Mouse (Mus musculus) liver, embryonic 15.5 days (tissue): ENCODE measurements around the gene 5730596B20Rik. TPM values are rescaled to one million over a fixed set of nuclear protein-coding genes. Genes with fewer than 3 reads are reported as not detected.

Source experiments
- ATAC-seq: fragments of 200-750 bp; cut with Nextera tagmentation; 2 replicates; pipeline ENCODE4 v1.8.0; 2017; ENCODE audit warnings: moderate number of reproducible peaks, mild to moderate bottlenecking, moderate library complexity; ENCODE audit not compliant: insufficient read depth
- H3K27ac ChIP-seq: fragments of 300-500 bp; sonication (generic); replicated peaks from 2 replicates; pipeline ENCODE4 v1.5.1; 2015; ENCODE audit warnings: mild to moderate bottlenecking, inconsistent platforms
- H3K27me3 ChIP-seq: fragments of 300-500 bp; sonication (generic); 2 replicates; pipeline ENCODE4 v1.6.1; 2015; ENCODE audit warnings: mild to moderate bottlenecking, inconsistent platforms
- H3K36me3 ChIP-seq: fragments of 300-500 bp; sonication (generic); replicated peaks from 2 replicates; pipeline ENCODE4 v1.6.1; 2015; ENCODE audit warnings: moderate library complexity, mild to moderate bottlenecking, inconsistent platforms
- H3K4me1 ChIP-seq: fragments of 300-500 bp; sonication (generic); replicated peaks from 2 replicates; pipeline ENCODE4 v1.6.1; 2015; ENCODE audit warnings: inconsistent platforms
- H3K4me2 ChIP-seq: fragments of 300-500 bp; sonication (generic); 2 replicates; pipeline ENCODE4 v1.6.1; 2015; ENCODE audit warnings: moderate library complexity, mild to moderate bottlenecking, inconsistent platforms
- H3K4me3 ChIP-seq: fragments of 300-500 bp; sonication (generic); replicated peaks from 2 replicates; pipeline ENCODE4 v1.5.1; 2015; ENCODE audit warnings: mild to moderate bottlenecking, inconsistent platforms
- H3K9ac ChIP-seq: fragments of 300-500 bp; sonication (generic); 2 replicates; pipeline ENCODE4 v1.6.1; 2015; ENCODE audit warnings: moderate library complexity, mild to moderate bottlenecking, inconsistent platforms
- H3K9me3 ChIP-seq: fragments of 300-500 bp; sonication (generic); replicated peaks from 2 replicates; pipeline ENCODE4 v1.6.1; 2016; ENCODE audit warnings: inconsistent platforms
- WGBS: fragments of 180-500 bp; shearing (Covaris S2); methylation state at CpG from one replicate; pipeline ENCODE4 v1.1.7; 2015; ENCODE audit warnings: mixed read lengths; ENCODE audit not compliant: insufficient replicate concordance; 5-methylcytosine and 5-hydroxymethylcytosine counted together
- polyA plus RNA-seq: library from polyadenylated mRNA; unstranded; fragments of >200 nt; fragmentation: Nextera tagmentation; extraction: Ambion mirVana; gene quantifications from 2 replicates; pipeline ENCODE4 v1.2.1, GENCODE M21; 2015

5730596B20Rik gene
- polyA plus RNA-seq, 1 experiment from 2014 or later, result 0.05 TPM

GRCm38 (mm10) chr6:52163366-52164031 lies 13.8 kb upstream of the 5730596B20Rik start:
- no peak overlapping the region for H3K9ac ChIP-seq
- 10% methylated on average over 17 of the region's 17 CpGs for WGBS
- H3K9me3 ChIP-seq, result no peaks in the 10 kb centered on the region
- peaks cover 98% of the 10 kb centered on the region for H3K27me3 ChIP-seq
- ATAC-seq, result no peak
- no peak overlapping the region for H3K27ac ChIP-seq
- H3K4me2 ChIP-seq, result peak overlapping the region; percentile 20; the same call in 1 of the 2 replicates
- no peaks in the 10 kb centered on the region for H3K36me3 ChIP-seq
- peaks cover under 1% of the 10 kb centered on the region; the same call in 1 of the 2 replicates for H3K4me1 ChIP-seq
- H3K4me3 ChIP-seq, result 0 out of 2 replicates have a peak overlapping the region, but pooled peaks have one; percentile 6

DNA sequence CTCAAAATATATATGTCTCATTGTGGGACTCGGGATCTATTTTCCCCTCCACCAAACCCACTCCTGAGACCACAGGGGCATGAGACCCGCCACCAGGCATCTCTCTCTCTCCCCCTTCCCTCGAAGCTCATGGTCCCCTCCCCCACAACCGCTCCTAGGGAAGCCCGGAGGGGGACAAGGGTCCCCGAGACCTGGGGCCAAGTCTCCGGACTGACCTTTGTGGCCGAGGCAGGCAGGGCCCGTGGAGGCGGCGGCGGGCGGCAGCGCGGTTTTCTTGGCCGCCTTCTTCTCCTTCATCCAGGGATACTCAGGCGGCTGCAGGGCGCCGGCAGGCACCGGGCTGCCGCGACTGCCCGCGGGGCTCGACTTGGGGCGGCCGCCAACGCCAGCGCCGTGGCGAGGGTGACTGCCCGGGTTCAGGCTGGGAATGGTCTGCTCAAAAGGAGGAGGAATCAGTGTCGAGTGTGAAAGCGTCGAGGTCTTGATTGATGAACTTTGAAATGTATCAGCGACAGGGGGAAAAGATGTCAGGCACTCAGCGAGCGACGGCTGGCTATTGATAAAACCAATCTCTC lies 13.2 kb upstream of the 5730596B20Rik start:
- Histone ChIP-seq H3K9ac (no peak overlapping the region), H3K4me1 (no peaks in the 10 kb centered on the region; the same call in 1 of the 2 replicates), H3K4me2 (peak overlapping the region; percentile 39), H3K4me3 (peak overlapping the region; percentile 29; the same call in 1 of the 2 replicates), H3K9me3 (no peaks in the 10 kb centered on the region), H3K27me3 (peaks cover 98% of the 10 kb centered on the region), H3K36me3 (no peaks in the 10 kb centered on the region), H3K27ac (peak overlapping the region; percentile 45; the same call in 1 of the 2 replicates)
- no peak for ATAC-seq
- 1% methylated on average over 39 of the region's 39 CpGs for WGBS

DNA sequence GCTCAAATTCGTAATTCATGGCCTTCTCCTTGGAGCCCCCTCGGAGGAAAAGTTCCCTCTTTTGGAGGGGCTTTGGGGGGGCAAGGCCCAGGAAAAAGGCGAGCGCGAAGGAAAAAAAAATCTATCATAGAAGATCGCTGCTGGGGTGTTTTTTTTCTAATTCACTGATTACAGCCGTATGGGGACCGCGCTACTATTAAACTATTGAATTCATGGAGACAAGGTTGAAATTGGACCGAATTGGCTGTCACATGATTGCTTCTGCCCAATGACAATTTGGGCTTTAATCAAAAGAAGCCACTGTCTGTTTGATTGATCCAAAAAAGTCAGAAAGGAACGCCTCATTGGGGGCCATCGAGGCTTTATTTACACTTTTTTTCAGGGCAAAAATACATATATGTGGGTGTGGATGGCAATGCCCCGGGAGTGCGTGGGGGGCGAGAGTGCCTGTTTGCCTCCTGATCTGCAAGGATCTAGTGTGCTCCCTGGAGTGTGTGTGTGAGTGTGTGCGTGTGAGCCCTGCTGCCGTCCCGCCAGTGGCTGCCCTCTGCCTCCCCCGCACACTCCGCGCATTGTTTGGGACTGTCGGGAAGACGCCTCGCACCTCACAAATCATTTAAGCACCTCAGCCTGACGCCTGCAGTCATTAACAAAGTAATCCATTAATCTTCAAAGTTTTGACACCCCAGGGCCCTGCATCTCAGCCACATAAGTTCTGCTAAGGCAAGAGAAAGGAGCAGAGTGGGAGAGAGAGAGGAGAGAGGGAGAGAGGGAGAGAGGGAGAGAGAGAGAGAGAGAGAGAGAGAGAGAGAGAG lies 12.5 kb upstream of the 5730596B20Rik start, which contains the start of gene Hoxa2:
TSS of gene Hoxa2 (minus strand) at position 206 of the 815 bp plus-strand sequence.
- peaks cover 98% of the 10 kb centered on the region for H3K27me3 ChIP-seq
- no peaks in the 10 kb centered on the region; the same call in 1 of the 2 replicates for H3K4me1 ChIP-seq
- no peak for ATAC-seq
- H3K4me3 ChIP-seq, result peak within 1 kb of the TSS; percentile 29; the same call in 1 of the 2 replicates
- H3K9me3 ChIP-seq, result no peaks in the 10 kb centered on the region
- WGBS, result 1% methylated on average over 25 of the region's 25 CpGs
- H3K27ac ChIP-seq, result peak within 1 kb of the TSS; percentile 45; the same call in 1 of the 2 replicates
- H3K4me2 ChIP-seq, result peak within 1 kb of the TSS; percentile 39
- no peaks in the 10 kb centered on the region for H3K36me3 ChIP-seq
- no peak within 1 kb of the TSS for H3K9ac ChIP-seq

DNA sequence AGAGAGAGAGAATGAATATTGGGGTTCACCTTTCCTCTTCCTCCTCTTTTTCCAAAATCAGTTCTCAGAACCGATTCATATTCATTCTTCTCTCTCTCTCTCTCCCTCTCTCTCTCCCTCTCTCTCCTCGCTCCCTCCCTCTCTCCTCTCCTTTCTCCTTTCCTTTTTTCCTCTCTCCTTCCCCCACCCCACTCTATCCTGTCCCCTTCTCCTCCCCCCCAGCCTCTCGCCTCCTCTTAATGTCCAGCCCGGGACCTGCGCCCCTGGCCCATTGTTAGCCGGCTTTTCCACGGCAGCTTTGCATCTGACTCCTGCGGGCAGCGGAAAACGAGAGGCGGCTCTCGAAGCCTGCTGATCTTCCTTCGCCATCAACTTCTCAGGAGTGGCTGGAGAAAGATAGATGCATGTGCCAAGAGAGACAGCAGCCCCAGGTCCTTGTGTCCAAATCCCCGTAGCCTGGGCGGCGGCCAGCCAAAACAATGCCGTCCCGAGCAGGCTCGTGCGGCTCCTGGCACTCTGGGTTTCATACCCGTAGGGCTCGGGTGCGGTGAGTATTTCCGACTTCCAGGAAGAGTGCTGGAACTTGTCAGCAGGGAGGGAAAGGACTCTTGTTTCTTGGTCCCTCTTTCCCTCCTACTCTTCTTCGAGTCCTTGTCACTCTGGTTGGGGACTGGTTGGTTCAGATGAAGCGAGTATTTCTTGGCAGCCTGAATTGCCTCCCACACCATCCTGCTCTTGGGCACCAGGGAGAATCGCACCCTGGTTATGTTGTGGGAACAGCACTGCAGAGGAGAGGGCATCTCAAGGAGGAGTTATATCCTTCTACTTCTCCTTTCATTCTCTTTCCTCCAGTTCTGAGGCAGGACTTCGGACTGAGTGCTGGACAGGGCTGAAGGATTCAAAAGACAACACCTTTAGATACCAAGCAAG lies 11.6 kb upstream of the 5730596B20Rik start:
- H3K4me1 ChIP-seq, result no peaks in the 10 kb centered on the region; the same call in 1 of the 2 replicates
- no peak for ATAC-seq
- no peaks in the 10 kb centered on the region for H3K36me3 ChIP-seq
- H3K9ac ChIP-seq, result no peak overlapping the region
- WGBS, result 3% methylated on average over 28 of the region's 28 CpGs
- peaks cover 98% of the 10 kb centered on the region for H3K27me3 ChIP-seq
- no peak overlapping the region for H3K27ac ChIP-seq
- no peaks in the 10 kb centered on the region for H3K9me3 ChIP-seq
- 0 out of 2 replicates have a peak overlapping the region, but pooled peaks have one; percentile 0 for H3K4me2 ChIP-seq
- H3K4me3 ChIP-seq, result no peak overlapping the region

DNA sequence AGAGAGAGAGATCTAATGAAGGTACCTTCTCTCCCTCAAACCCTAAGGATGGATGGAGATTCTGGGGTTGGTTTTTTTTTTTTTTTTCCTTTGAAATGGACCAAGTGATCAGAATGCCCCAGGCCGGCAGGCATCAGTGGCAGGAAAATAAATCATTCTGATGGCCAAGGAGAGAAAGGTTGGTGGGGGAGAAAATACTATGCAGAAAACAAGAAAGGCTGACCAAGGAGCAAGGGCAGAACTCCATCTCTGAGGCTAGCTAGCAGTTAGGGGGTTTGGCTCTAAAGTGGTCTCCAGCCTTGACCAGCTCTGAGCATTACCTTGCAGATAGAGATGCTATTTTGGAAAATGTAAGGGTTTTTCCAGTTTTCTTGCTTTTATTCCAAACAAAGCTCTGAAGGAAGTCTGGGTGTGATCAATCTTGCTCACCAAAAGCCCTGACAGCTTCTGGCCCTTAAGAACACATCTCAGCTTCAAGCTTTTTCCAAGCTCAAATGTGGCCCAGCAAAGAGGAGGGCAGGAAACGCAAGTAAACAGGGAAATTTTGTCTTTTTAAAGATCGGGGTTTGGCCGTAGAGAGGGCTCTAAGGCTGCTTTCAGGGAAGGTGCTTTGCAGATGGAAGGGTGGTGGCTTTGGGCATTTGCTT lies 10.7 kb upstream of the 5730596B20Rik start:
- Histone ChIP-seq H3K36me3 (no peaks in the 10 kb centered on the region), H3K27me3 (peaks cover 99% of the 10 kb centered on the region), H3K4me3 (no peak overlapping the region), H3K27ac (0 out of 2 replicates have a peak overlapping the region, but pooled peaks have one; percentile 11), H3K4me1 (no peaks in the 10 kb centered on the region; the same call in 1 of the 2 replicates), H3K9me3 (no peaks in the 10 kb centered on the region), H3K9ac (no peak overlapping the region), H3K4me2 (no peak overlapping the region)
- ATAC-seq, result no peak
- 9% methylated on average over 4 of the region's 4 CpGs for WGBS

- H3K4me2 ChIP-seq, result no peak overlapping the region
- no peak overlapping the region for H3K9ac ChIP-seq
- no peak for ATAC-seq
- peaks cover 99% of the 10 kb centered on the region for H3K27me3 ChIP-seq
- WGBS, result 33% methylated on average over 1 of the region's 1 CpGs
- H3K27ac ChIP-seq, result 0 out of 2 replicates have a peak overlapping the region, but pooled peaks have one; percentile 11
- H3K36me3 ChIP-seq, result no peaks in the 10 kb centered on the region
- H3K4me1 ChIP-seq, result peaks cover 1% of the 10 kb centered on the region; the same call in 1 of the 2 replicates
- no peak overlapping the region for H3K4me3 ChIP-seq
- H3K9me3 ChIP-seq, result no peaks in the 10 kb centered on the region
Measured at GRCm38 (mm10) chr6:52167176-52167575, 10.1 kb upstream of the 5730596B20Rik start.

DNA sequence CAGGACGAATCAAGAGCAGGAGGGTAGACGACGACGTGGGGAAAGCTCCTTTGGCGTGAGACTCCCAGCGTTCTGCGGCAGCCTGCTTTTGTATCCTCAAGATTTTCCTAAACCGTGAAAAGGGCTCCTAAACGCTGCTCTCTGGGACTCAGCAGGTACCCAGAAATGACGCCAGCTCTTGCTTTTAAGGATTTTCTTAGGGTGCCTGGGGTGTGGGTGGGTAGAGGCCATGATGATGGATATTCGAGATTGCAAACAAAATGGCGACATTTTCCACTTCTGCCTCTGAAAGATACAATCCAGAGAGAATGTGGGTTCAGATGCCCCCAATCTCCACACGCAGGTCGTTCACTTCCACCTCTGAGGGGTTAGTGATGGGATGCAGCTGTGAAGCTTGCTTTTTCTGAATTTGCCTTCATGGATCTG lies 9.5 kb upstream of the 5730596B20Rik start:
- WGBS, result 28% methylated on average over 14 of the region's 14 CpGs
- H3K36me3 ChIP-seq, result no peaks in the 10 kb centered on the region
- H3K4me3 ChIP-seq, result no peak overlapping the region
- H3K9me3 ChIP-seq, result no peaks in the 10 kb centered on the region
- peaks cover 7% of the 10 kb centered on the region; the same call in 1 of the 2 replicates for H3K4me1 ChIP-seq
- ATAC-seq, result no peak
- H3K27ac ChIP-seq, result no peak overlapping the region
- no peak overlapping the region for H3K4me2 ChIP-seq
- H3K9ac ChIP-seq, result no peak overlapping the region
- H3K27me3 ChIP-seq, result peaks cover 100% of the 10 kb centered on the region

DNA sequence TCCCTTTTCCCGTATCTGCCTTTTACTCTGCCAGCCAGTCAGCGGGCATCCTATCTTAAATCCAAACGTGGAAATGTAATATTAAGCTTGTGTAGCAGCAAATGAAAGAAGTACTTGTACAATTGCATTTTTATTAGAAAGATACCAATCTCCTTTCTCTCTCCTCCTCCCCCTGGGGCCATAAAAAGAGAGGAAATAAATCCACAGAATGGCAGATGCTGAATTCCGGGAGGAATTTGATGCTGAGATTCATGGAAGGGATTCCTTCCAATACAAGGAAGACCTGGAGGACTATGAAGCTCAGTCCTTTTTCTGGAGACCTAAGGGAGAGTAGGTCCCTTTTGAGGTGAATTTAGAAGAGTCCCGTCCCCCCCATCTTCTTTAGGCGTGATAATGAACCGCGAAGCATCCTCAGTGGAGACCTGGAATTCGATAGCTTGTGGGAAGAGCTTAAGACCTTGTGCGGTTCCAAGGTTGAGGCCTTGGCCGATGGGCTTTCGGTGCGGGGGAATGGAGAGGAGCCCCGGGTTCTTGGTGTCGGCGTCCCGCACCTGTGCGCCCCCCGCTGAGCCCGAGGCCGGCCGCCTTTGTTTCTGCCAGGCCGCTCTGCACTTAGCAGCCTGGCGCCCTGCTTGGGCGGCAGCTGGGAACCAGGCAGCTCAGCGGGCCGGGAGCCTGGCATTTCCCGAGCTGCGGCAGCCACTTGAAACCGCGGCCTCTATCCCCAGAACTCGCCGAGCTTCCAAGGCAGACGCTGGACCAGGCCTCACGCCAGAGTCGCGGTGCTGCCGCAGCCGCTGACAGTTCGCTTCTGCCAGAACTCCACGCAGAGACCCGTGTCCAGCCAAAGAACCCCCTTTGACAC lies 8.9 kb upstream of the 5730596B20Rik start:
- WGBS, result 26% methylated on average over 42 of the region's 42 CpGs
- no peaks in the 10 kb centered on the region for H3K9me3 ChIP-seq
- H3K27me3 ChIP-seq, result peaks cover 100% of the 10 kb centered on the region
- H3K4me1 ChIP-seq, result peaks cover 8% of the 10 kb centered on the region; the same call in 1 of the 2 replicates
- H3K27ac ChIP-seq, result no peak overlapping the region
- no peak for ATAC-seq
- peak overlapping the region; percentile 23; the same call in 1 of the 2 replicates for H3K4me2 ChIP-seq
- no peak overlapping the region for H3K4me3 ChIP-seq
- H3K36me3 ChIP-seq, result no peaks in the 10 kb centered on the region
- H3K9ac ChIP-seq, result no peak overlapping the region

DNA sequence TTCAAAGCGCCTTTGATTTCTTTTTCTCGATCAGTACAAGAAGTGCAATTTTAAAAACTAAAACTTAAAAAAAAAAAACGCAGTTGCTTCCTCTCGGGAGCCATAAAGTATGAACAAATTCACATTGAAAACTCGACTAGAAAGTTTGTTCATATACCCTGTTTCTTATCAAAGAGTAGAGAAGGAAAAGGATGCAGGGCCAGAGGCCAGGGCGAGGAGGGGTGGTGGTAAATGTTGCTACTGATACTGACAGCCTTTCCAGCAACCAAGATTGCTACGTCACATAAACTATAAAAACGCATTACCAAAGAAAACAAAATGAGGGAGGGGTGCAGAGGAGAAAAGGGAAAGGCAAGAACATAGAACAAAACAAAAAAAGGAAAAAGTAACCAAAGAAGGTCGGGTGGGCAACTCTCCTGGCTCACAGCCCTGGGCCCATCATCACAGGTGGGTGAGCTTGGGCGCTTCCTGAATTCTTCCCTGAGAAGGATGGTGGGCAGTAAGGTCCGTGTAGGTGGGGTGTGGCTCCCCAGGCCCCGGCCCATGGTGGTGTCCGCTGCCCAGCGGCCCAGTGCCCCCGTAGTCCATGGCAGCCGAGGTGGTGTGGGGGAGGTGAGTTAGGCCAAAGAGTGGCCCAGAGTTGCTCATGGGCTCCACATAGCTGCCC lies 7.7 kb upstream of the 5730596B20Rik start:
- 0 out of 2 replicates have a peak overlapping the region, but pooled peaks have one; percentile 29 for H3K27ac ChIP-seq
- no peak for ATAC-seq
- no peak overlapping the region for H3K4me2 ChIP-seq
- H3K9me3 ChIP-seq, result no peaks in the 10 kb centered on the region
- H3K36me3 ChIP-seq, result no peaks in the 10 kb centered on the region
- WGBS, result 36% methylated on average over 16 of the region's 16 CpGs
- peaks cover 8% of the 10 kb centered on the region; the same call in 1 of the 2 replicates for H3K4me1 ChIP-seq
- H3K27me3 ChIP-seq, result peaks cover 99% of the 10 kb centered on the region
- H3K9ac ChIP-seq, result no peak overlapping the region
- H3K4me3 ChIP-seq, result no peak overlapping the region
